Mouse (Mus musculus): ENCODE measurements around the gene Rarres2. TPM values are rescaled to one million over a fixed set of nuclear protein-coding genes. Genes with fewer than 3 reads are reported as not detected.

Rarres2 gene
- polyA plus RNA-seq, 1 experiment from 2014 or later, result 44.2 TPM

GRCm38 (mm10) chr6:48538841-48539737 lies 33.5 kb downstream of the Rarres2 start:
- Histone ChIP-seq H3K36me3 (ENCODE audit: control insufficient read depth, insufficient read depth, low read length) (no peaks in the 10 kb centered on the region), H3K4me1 (ENCODE audit: control insufficient read depth, insufficient read depth, low read length) (peaks cover 12% of the 10 kb centered on the region), H3K9me3 (ENCODE audit: control insufficient read depth, low read length) (no peaks in the 10 kb centered on the region), H3K27me3 (ENCODE audit: control insufficient read depth, insufficient read depth, low read length) (no peaks in the 10 kb centered on the region), H3K4me3 (ENCODE audit: low read length) (no peak overlapping the region), H3K4me2 (replicated peaks; ENCODE audit: low read depth, low read length) (no peak overlapping the region), H3K9ac (ENCODE audit: low read depth, low read length) (no peak overlapping the region), H3K27ac (ENCODE audit: low read depth, low read length) (no peak overlapping the region)
- no peak for ATAC-seq (ENCODE audit: low FRiP score, low TSS enrichment)
- WGBS, result 72% methylated on average over 4 of the region's 5 CpGs

GRCm38 (mm10) chr6:48537105-48537954 lies 35.3 kb downstream of the Rarres2 start, which contains the start of gene Atp6v0e2:
Atp6v0e2 (plus strand) TSS chr6:48537615.
- H3K27ac ChIP-seq (ENCODE audit: low read depth, low read length), result no peak within 1 kb of the TSS
- 0 out of 2 replicates have a peak, but pooled peaks cover 4% of the 10 kb centered on the region for H3K36me3 ChIP-seq (ENCODE audit: control insufficient read depth, insufficient read depth, low read length)
- WGBS, result 4% methylated on average over 38 of the region's 38 CpGs
- H3K27me3 ChIP-seq (ENCODE audit: control insufficient read depth, insufficient read depth, low read length), result no peaks in the 10 kb centered on the region
- peak; percentile 80 for ATAC-seq (ENCODE audit: low FRiP score, low TSS enrichment)
- peaks cover 11% of the 10 kb centered on the region for H3K4me1 ChIP-seq (ENCODE audit: control insufficient read depth, insufficient read depth, low read length)
- H3K9ac ChIP-seq (ENCODE audit: low read depth, low read length), result peak within 1 kb of the TSS; percentile 46
- no peaks in the 10 kb centered on the region for H3K9me3 ChIP-seq (ENCODE audit: control insufficient read depth, low read length)
- peak within 1 kb of the TSS; percentile 51 for H3K4me2 ChIP-seq (replicated peaks; ENCODE audit: low read depth, low read length)
- H3K4me3 ChIP-seq (ENCODE audit: low read length), result peak within 1 kb of the TSS; percentile 31

DNA sequence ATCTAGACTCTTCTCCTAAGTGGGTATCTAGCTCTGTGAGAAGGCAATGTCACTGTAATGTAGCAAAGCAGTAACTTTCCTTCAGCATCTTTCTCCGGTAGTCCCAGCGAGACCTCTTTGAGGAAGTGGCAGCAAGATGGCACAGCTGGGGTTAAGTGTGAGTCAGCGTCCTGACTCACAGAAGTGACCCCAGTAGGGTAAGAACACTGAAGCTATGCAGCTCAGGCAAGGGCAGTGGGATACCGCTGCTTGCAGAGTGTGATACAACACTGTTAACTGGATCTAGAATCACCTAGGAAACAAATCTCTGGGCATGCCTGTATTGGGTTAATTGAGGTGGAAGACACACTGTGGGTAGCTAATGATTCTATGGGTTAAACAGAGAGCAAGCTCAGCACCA lies 36.5 kb downstream of the Rarres2 start:
- Histone ChIP-seq H3K27ac (ENCODE audit: low read depth, low read length) (no peak overlapping the region), H3K27me3 (ENCODE audit: control insufficient read depth, insufficient read depth, low read length) (no peaks in the 10 kb centered on the region), H3K9ac (ENCODE audit: low read depth, low read length) (no peak overlapping the region), H3K9me3 (ENCODE audit: control insufficient read depth, low read length) (no peaks in the 10 kb centered on the region), H3K4me2 (replicated peaks; ENCODE audit: low read depth, low read length) (no peak overlapping the region), H3K4me3 (ENCODE audit: low read length) (no peak overlapping the region), H3K4me1 (ENCODE audit: control insufficient read depth, insufficient read depth, low read length) (no peaks in the 10 kb centered on the region), H3K36me3 (ENCODE audit: control insufficient read depth, insufficient read depth, low read length) (0 out of 2 replicates have a peak, but pooled peaks cover 4% of the 10 kb centered on the region)
- 72% methylated on average over 4 of the region's 4 CpGs for WGBS
- no peak for ATAC-seq (ENCODE audit: low FRiP score, low TSS enrichment)

DNA sequence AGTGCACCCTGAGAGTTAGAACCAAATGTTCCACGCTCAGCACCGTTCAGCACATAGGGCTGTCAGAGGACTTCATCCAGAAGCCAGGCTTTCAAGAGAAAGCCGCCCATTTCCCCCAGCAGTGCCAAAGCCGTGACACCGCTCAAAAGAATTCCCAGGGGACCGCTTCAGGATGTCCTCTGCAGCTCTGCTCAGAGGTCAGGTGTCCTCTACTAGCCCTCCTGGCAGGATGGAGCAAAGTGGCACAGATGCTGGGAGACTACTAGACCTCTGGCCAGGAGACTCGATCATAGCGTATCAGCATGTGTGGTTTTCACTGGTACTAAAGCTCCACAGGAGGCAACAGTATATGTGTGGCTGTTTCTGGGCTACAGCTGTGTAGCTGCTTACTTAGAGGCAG lies 37.7 kb downstream of the Rarres2 start:
- no peak overlapping the region for H3K4me2 ChIP-seq (replicated peaks; ENCODE audit: low read depth, low read length)
- H3K36me3 ChIP-seq (ENCODE audit: control insufficient read depth, insufficient read depth, low read length), result 0 out of 2 replicates have a peak, but pooled peaks cover 4% of the 10 kb centered on the region
- 85% methylated on average over 8 of the region's 8 CpGs for WGBS
- no peaks in the 10 kb centered on the region for H3K9me3 ChIP-seq (ENCODE audit: control insufficient read depth, low read length)
- no peaks in the 10 kb centered on the region for H3K27me3 ChIP-seq (ENCODE audit: control insufficient read depth, insufficient read depth, low read length)
- ATAC-seq (ENCODE audit: low FRiP score, low TSS enrichment), result no peak
- no peak overlapping the region for H3K27ac ChIP-seq (ENCODE audit: low read depth, low read length)
- H3K9ac ChIP-seq (ENCODE audit: low read depth, low read length), result no peak overlapping the region
- no peak overlapping the region for H3K4me3 ChIP-seq (ENCODE audit: low read length)
- H3K4me1 ChIP-seq (ENCODE audit: control insufficient read depth, insufficient read depth, low read length), result no peaks in the 10 kb centered on the region

GRCm38 (mm10) chr6:48533475-48533874 lies 39.1 kb downstream of the Rarres2 start:
- Histone ChIP-seq H3K27me3 (ENCODE audit: control insufficient read depth, insufficient read depth, low read length) (no peaks in the 10 kb centered on the region), H3K9ac (ENCODE audit: low read depth, low read length) (no peak overlapping the region), H3K4me1 (ENCODE audit: control insufficient read depth, insufficient read depth, low read length) (no peaks in the 10 kb centered on the region), H3K36me3 (ENCODE audit: control insufficient read depth, insufficient read depth, low read length) (peaks cover 4% of the 10 kb centered on the region; the same call in 1 of the 2 replicates), H3K4me2 (replicated peaks; ENCODE audit: low read depth, low read length) (no peak overlapping the region), H3K9me3 (ENCODE audit: control insufficient read depth, low read length) (no peaks in the 10 kb centered on the region), H3K27ac (ENCODE audit: low read depth, low read length) (no peak overlapping the region), H3K4me3 (ENCODE audit: low read length) (no peak overlapping the region)
- ATAC-seq (ENCODE audit: low FRiP score, low TSS enrichment), result no peak
- WGBS, result 80% methylated on average over 2 of the region's 2 CpGs

DNA sequence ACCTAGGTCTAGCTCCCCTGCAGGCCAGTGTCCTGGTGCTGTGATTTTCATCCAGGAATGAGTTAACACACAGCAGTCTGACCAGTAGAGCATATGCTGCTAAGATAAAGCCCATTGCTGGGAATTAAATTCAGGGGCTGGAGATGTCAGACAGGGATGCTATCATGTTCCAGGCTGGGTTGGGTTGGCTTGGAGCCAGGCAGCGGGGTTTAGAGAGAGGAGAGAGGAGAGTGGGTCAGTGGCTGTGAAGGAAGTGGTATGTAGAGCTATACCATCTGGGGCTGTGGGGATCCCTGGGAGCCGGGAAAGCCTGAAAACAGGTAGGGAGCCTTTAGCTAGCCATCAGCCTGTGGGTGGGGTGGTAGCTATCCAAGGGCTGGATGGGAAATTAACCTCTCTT lies 41.7 kb downstream of the Rarres2 start:
- ATAC-seq (ENCODE audit: low FRiP score, low TSS enrichment), result 0 out of 2 replicates have a peak, but pooled peaks have one; percentile 28
- no peaks in the 10 kb centered on the region for H3K4me1 ChIP-seq (ENCODE audit: control insufficient read depth, insufficient read depth, low read length)
- no peak overlapping the region for H3K4me2 ChIP-seq (replicated peaks; ENCODE audit: low read depth, low read length)
- H3K9me3 ChIP-seq (ENCODE audit: control insufficient read depth, low read length), result no peaks in the 10 kb centered on the region
- H3K36me3 ChIP-seq (ENCODE audit: control insufficient read depth, insufficient read depth, low read length), result peaks cover 7% of the 10 kb centered on the region; the same call in 1 of the 2 replicates
- H3K4me3 ChIP-seq (ENCODE audit: low read length), result no peak overlapping the region
- no peak overlapping the region for H3K27ac ChIP-seq (ENCODE audit: low read depth, low read length)
- H3K27me3 ChIP-seq (ENCODE audit: control insufficient read depth, insufficient read depth, low read length), result no peaks in the 10 kb centered on the region
- 77% methylated on average over 2 of the region's 2 CpGs for WGBS
- H3K9ac ChIP-seq (ENCODE audit: low read depth, low read length), result no peak overlapping the region

DNA sequence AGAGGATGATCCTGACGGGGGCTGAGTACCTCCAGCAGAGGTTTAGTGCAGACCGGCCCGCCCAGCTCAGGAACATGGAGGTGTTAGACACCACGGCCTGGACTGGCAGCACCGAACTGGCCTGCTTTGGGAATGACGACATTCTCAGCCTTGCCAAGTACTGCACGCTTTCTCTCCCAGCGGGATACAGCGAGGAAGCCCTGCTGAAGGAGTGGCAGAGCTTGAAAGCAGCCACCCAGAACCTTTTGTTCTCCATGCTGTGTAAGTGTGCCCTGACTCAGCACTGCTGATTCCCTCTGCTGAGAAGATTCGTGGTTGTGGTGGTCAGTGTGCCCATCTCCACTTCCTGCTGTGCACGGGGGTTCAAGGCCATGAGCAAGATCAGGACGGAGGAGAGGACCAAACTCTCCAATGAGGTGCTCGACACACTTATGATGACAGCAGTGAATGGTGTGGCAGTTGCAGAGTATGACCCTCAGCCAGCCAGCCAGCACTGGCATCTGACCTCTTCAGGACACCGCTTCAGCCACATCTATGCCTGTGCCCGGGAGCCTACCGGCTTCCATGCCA lies 42.6 kb downstream of the Rarres2 start:
- WGBS, result 88% methylated on average over 16 of the region's 16 CpGs
- no peak for ATAC-seq (ENCODE audit: low FRiP score, low TSS enrichment)
- Histone ChIP-seq H3K9ac (ENCODE audit: low read depth, low read length) (no peak overlapping the region), H3K27ac (ENCODE audit: low read depth, low read length) (no peak overlapping the region), H3K4me1 (ENCODE audit: control insufficient read depth, insufficient read depth, low read length) (no peaks in the 10 kb centered on the region), H3K4me3 (ENCODE audit: low read length) (no peak overlapping the region), H3K27me3 (ENCODE audit: control insufficient read depth, insufficient read depth, low read length) (no peaks in the 10 kb centered on the region), H3K9me3 (ENCODE audit: control insufficient read depth, low read length) (no peaks in the 10 kb centered on the region), H3K4me2 (replicated peaks; ENCODE audit: low read depth, low read length) (no peak overlapping the region), H3K36me3 (ENCODE audit: control insufficient read depth, insufficient read depth, low read length) (peaks cover 11% of the 10 kb centered on the region; the same call in 1 of the 2 replicates)

DNA sequence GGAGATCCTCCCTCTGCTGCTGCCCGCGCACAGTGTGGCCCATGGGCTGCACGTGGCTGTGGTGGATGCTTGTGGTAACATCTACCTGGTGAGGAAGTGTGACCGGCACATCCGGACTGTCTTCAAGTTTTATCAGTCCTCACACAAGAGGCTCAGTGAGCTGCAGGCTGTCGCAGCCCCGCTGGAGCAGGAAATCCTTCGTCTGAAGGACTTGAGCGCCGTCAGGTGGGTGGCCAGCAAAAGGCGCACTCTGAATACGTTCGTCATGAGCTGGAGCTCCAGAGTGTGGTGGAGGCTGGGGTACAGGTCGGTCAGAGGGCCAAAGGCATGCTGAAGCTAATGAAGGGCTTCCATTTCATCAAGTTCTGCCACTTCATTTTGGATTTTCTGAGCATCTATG lies 43.3 kb downstream of the Rarres2 start:
- Histone ChIP-seq H3K4me2 (replicated peaks; ENCODE audit: low read depth, low read length) (no peak overlapping the region), H3K4me1 (ENCODE audit: control insufficient read depth, insufficient read depth, low read length) (no peaks in the 10 kb centered on the region), H3K36me3 (ENCODE audit: control insufficient read depth, insufficient read depth, low read length) (peaks cover 11% of the 10 kb centered on the region; the same call in 1 of the 2 replicates), H3K27me3 (ENCODE audit: control insufficient read depth, insufficient read depth, low read length) (no peaks in the 10 kb centered on the region), H3K9ac (ENCODE audit: low read depth, low read length) (no peak overlapping the region), H3K4me3 (ENCODE audit: low read length) (no peak overlapping the region), H3K9me3 (ENCODE audit: control insufficient read depth, low read length) (no peaks in the 10 kb centered on the region), H3K27ac (ENCODE audit: low read depth, low read length) (no peak overlapping the region)
- no peak for ATAC-seq (ENCODE audit: low FRiP score, low TSS enrichment)
- WGBS, result 79% methylated on average over 14 of the region's 14 CpGs

Measured in kidney, embryonic 14.5 days (tissue).